Mouse (Mus musculus) layer of hippocampus, adult 9-10 months (tissue): Measurements from ENCODE around the gene Dip2b.
"Not testable (repeated sequence)": the region's sequence is repeated elsewhere in the genome, so short reads cannot be mapped to it uniquely, and the experiment has no call there.

Experiments
- DNase-seq: peaks from one replicate; pipeline ENCODE4 v3.0.0; 2022; ENCODE audit warnings: low spot score

Gene Dip2b

DNA sequence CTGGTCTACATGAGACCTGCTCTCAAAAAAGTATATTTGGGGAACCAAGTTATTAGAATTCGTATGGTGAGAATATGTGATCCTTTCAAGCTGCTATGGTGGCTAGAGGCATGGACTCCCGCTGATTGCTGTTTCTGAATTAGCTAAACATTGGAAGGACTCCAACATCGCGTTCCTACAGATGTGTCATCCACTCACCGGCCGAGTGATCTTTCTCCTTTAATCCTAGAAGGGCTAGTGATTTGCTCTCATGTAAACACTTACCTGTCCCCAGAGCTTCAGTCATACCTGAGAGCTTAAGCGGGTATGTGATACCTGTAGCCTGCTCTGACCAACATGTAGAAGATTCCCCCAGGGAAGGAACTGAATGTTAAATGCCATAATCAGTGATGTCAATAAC lies 182.5 kb downstream of the Dip2b start:
- no peak for DNase-seq

DNA sequence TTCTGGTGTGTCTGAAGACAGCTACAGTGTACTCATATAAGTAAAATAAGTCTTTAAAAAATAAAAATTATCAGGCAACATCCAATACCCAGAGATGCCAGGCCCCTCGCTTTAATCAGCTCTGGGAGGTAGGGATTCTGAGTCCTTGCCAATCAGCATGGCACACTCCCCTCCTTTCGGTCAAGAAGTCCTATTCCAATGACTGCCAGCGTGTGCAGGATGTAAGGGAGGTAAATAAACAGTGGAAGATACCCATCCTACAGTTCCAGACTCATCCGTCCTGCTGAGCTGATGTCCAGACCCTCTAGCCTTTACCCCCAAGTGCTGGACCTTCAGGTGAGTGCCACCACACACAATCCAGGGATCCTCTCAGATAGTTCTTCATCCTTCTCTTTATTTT lies 186.9 kb downstream of the Dip2b start:
- DNase-seq, result no peak

DNA sequence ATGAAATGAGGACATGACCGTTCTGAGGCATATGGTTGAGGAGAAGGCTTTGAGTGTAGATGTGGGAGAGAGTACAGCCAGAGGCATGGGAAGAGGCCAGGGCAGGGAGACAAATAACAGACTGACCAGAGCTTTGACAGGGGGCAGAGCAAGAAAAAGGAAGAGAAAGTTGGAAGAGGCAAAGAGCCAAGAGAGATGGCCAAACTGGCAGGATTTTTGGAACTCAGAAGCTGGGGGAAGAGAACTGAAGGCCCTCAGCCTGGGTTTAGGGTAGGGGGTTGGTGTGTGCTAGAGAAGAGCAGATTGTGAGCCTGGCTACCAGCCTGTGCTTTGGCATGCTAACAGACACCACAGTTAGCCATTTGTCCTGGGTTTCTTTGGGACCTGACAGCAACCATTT lies 187.4 kb downstream of the Dip2b start:
- no peak for DNase-seq

DNA sequence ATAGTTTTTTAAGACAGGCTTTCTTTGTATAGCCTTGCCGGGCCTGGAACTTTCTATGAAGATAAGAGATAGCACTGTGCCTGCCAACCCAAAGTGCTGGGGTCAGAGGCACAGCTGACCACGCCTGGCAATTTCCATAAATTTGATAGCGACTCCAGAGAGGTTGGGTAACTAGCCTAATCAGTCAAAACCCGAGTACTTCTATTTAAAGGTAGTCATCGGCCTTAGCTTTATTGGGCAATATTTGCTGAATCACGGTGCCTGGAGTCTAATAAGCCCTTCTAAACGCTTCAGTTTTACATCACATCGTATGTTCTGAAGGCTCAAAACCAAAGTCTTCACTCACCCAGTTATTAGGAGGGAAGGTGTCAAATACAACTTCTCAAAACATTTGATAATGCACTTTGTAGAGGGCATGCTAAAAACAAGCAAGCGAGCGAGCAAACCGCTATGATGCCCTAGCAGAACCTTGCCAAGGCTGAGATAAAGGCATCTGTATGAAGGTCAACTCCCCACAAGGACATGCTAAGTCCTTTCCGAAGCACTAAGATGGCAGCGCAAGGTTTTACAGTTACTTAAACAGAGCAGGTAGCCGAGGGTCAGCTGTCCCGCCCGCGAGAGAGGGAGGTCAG lies 188.7 kb downstream of the Dip2b start:
- DNase-seq, result peak; percentile 58

DNA sequence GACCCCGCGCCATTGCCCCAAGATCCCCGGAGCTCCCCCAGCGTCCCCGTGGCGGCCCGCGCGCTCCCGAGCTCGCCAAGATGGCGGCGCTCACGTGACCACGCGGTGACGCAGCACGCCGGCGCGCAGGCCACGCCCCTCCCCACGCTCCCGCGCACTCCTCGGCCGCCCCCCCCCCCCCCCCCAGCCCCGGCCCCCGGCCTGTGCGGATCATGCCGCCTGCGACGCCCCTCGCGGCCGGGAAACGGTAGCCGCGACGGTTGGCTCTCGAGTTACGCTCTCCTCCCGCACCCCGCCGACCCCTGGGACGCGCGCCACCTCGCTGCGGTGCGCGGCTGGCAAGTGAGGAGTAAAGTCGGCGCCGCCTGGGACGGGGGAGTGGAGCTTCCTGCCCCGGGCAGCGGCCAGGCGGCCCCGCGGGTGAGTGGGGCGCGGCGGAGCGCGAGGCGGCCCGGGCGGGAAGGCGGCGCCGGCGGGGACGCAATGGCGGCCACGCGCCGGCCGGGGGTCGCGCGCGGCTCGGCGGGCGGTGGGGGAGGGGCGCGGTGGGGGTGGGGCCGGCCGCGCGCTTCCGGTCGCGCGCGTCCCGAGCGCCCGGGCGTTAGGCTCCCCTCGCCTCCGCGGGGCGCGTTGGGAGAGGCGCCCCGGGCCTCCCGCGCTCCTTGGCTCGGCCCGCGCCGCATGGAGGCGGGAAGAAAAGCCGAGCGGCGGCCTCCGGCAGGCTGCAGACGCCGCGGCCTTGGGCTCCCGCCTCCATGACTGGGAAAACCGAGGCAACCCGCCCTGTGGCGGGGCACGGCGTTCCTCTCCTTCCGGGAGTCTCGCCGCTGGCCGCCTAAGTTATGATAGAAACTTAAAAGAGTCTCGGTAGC lies 189.4 kb downstream of the Dip2b start, which contains the start of gene Atf1:
TSS of gene Atf1 (plus strand) at position 157 of the 872 bp plus-strand sequence.
- no peak for DNase-seq

GRCm38 (mm10) chr15:100228535-100229336 lies 190.3 kb downstream of the Dip2b start:
- DNase-seq, result no peak

DNA sequence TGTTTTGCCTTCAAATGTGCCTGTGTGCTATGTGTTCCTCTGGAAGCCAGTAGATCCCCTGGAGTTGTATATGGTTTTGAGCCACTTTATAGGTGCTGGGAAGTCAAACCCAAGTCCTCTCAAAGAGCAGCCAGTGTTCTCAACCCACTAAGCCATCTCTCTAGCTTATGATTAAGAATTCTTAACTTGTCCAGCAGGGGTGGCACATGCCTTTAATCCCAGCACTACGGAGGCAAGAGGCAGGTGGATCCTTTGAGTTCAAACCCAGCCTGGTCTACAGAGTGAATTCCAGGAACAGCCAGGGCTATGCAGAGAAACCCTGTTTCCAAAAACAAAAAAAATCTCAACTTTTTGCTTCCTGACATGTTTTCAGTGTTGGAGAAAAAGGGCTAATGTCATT lies 192.2 kb downstream of the Dip2b start:
- no peak for DNase-seq

GRCm38 (mm10) chr15:100231616-100232525 lies 193.4 kb downstream of the Dip2b start:
- DNase-seq, result no peak

DNA sequence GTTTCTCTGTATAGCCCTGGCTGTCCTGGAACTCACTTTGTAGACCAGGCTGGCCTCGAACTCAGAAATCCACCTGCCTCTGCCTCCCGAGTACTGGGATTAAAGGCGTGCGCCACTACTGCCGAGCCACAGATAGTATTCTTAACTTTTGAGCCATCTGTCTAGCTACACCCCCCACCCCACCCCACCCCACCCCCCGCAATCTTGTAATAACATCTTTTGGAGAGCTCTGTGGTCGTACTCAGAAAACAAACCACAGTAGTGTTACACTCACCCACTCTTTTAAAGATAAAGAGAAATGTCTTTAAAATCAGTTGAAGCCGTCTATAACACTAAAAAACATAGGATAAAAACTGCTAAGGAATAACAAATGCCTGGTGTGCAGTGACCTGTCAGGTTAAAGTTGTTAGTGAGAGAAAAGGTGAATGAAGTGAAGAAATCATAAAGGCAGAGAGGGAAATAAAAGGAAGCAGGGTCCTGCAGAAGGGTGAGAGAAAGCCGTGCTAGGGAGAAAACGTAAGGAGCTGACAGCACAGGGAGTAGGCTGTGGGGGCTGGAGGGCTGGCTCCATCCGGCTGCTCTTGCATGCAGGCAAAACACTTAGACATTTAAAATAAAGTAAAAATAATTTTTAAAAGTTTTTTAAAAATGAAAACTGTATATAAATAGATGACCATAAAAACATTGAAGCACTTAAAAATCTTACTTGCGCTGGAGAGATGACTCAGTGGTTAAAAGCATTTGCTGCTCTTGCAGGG lies 196.9 kb downstream of the Dip2b start:
- DNase-seq, result no peak

GRCm38 (mm10) chr15:100236952-100237351 lies 198.5 kb downstream of the Dip2b start:
- no peak for DNase-seq

- DNase-seq, result no peak
These were observed 203.3 kb downstream of the Dip2b start for GRCm38 (mm10) chr15:100241780-100242179.

DNA sequence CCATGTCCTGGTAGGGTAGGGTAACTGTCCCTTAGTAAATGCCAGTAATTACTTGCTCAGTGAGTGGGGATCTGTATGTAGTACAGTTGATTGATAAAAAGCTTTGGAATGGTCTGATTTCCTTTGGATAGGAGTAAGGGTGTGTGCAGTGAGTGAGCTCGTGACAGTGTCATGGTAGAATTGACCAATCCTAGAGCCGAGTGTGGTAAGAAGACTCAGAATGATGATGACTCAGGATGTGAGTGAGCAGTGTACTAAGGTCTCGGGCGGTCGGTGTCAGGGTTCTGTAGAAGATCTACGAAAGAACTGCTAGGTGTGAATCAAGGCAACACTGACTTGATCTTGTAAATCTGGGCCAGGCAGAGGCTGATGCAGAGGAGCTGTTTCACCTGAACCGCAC lies 207.5 kb downstream of the Dip2b start:
- no peak for DNase-seq

GRCm38 (mm10) chr15:100247296-100247695 lies 208.8 kb downstream of the Dip2b start:
- no peak for DNase-seq

- DNase-seq, result no peak
These were observed 210.4 kb downstream of the Dip2b start for GRCm38 (mm10) chr15:100248665-100249433.

DNA sequence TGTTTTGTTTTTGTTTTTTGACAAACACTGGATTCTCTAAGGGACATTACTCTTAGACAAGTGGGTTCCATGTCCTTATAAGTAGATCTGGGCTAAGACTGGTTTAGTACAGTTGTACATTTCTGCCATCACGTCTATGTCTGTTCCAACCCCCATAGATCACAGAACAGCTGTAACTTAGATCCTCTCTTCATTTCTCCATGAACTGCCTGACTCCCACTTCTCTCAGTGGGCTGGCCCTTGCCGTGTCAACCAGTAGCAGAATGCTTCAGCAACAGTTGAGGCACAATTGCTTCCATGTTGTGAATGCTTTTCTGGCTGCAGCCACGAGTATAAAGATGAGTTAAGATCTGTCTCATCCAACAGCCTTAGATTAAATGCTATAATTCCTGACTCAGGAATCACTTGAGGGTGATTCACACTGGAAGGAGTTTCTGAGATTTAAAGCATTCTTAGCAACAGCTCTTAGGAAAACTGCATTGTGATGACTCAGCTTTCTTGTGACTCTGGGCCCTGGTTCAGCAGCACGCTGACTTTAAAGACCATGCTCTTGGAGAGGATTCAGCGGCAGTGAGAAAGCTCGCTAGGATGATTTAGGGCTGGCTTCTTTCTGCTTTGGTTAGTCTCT lies 212.8 kb downstream of the Dip2b start:
- no peak for DNase-seq

GRCm38 (mm10) chr15:100256386-100256785 lies 217.9 kb downstream of the Dip2b start:
- DNase-seq, result no peak

DNA sequence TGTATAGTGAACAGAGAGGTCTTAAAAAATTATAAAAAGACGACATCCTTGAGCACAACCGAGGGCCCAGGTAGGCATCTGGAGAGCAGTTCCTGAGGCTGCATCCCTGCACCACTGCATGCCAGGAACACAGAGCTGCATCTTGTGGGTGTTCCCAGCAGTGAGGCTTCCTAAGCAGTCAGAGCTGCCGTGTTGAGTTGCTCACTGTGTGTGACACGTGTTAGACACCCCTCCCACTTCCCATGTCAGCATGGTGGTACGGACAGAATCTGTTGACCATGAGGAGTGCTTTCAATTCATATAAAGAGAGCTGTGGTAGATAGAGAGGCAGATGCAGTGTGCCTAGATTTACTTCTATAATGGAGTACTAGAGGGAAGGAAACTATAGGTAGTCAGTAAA lies 218.8 kb downstream of the Dip2b start:
- no peak for DNase-seq

DNA sequence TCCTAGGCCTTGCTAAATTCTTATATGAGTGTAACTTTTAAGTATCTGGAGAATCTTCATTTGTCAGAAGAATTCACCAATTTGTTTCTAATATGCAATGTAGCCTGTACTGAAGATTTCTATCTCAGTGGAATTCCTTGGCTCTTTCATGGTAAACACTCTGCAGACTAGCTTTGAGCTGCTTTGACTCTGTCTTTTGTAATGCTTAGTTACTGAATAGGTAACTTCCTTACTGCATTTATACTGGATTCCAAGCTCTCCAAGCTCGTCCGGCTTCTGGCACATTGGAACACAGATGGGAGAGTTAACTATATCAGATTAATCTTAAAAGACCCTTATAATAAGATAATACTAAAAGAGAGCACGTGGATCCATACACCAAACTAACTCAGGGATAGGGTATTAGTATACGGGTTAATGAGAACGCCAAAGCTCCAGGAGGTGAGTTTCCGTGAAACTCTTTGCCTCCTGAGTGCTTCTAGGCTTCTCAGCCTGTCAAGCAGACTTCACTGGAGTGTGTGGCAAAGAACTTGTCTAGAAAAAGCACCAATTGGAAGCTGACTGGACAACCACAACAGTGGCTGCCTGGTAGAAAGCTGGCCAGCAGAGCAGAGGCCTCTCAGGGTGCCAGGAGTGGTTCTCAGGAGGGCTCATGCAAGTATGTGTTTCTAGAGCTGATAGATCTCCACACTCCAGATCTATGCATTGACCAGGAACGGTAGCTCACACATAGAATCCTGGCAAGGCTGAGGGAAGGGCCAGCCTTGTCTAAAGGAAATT lies 220.4 kb downstream of the Dip2b start:
- no peak for DNase-seq

GRCm38 (mm10) chr15:100260351-100260750 lies 221.9 kb downstream of the Dip2b start:
- not testable (repeated sequence) for DNase-seq
